Mouse (Mus musculus): ENCODE results near the gene AC161166.1. TPM values are rescaled to one million over a fixed set of nuclear protein-coding genes. Genes with fewer than 3 reads are reported as not detected.

Gene AC161166.1
- polyA plus RNA-seq, 1 experiment from 2014 or later: 0.38 TPM

DNA sequence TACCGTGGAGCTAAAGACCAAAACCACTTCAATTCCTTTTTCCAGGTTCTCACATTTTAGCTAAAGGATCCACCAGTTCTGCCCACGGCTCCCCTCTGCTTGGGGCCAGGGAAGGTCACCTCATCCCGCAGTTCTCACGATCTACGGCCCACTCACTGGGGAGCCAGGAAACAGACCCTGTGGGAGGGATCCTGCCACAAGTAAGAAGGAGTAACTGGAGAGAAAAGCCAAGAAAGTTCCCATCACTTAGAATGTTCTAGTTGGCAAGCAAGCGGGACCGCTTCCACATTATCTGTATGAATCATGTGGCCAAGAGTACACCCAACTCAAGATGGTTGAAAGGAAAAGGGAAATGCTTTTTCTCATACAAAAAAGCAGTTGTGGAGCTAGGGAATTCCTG lies 35.4 kb downstream of the AC161166.1 start:
- no peak overlapping the region for H3K27ac ChIP-seq (replicated peaks in 1 of 2; ENCODE audit: control insufficient read depth in 1 of 2, insufficient read depth in 1 of 2, low read depth in 2 of 2, low read length in 2 of 2)
- H3K4me2 ChIP-seq (ENCODE audit: low read length): no peak overlapping the region
- no peaks in the 10 kb centered on the region for H3K36me3 ChIP-seq (ENCODE audit: control insufficient read depth, insufficient read depth, low read length)
- peaks cover 0 to 8% of the 10 kb centered on the region in 2 experiments; a peak in 1 of 4 replicates for H3K4me1 ChIP-seq (ENCODE audit: control insufficient read depth in 2 of 2, insufficient read depth in 2 of 2, low read length in 2 of 2)
- H3K9me3 ChIP-seq (ENCODE audit: control insufficient read depth, low read length): peaks cover 5% of the 10 kb centered on the region; the same call in 1 of the 2 replicates
- H3K27me3 ChIP-seq (ENCODE audit: control insufficient read depth, insufficient read depth, low read length): peaks cover 26% of the 10 kb centered on the region
- H3K4me3 ChIP-seq (ENCODE audit: control insufficient read depth in 1 of 2, insufficient read depth in 1 of 2, low read depth in 1 of 2, low read length in 2 of 2): no peak overlapping the region
- H3K9ac ChIP-seq (ENCODE audit: low read length): no peak overlapping the region
- no peak for ATAC-seq (ENCODE audit: insufficient number of reproducible peaks, insufficient read depth, low FRiP score, low read depth)
- WGBS: 81% methylated on average over 7 of the region's 7 CpGs

DNA sequence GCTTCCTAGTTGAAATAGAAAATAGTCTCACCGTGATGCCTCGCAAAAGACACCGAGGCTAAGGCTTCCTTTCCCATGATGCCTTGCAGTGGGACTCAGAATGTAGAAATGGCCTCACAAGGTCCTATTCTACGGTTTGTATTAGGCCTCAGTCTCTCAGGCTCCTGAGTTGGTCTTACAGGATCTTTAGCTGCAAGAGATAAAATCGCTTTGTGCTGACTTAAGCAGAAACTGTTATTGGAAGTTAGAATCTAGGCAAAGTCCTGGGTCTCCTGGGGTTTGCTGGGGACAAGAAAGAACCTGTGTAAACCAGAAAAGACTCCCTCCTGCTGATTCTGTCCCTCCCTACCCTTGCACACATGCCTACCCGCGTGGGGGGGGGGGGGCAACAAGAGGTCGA lies 35.9 kb downstream of the AC161166.1 start:
- Histone ChIP-seq H3K9me3 (ENCODE audit: control insufficient read depth, low read length) (peaks cover 5% of the 10 kb centered on the region; the same call in 1 of the 2 replicates), H3K4me2 (ENCODE audit: low read length) (no peak overlapping the region), H3K36me3 (ENCODE audit: control insufficient read depth, insufficient read depth, low read length) (no peaks in the 10 kb centered on the region), H3K4me3 (ENCODE audit: control insufficient read depth in 1 of 2, insufficient read depth in 1 of 2, low read depth in 1 of 2, low read length in 2 of 2) (no peak overlapping the region), H3K4me1 (ENCODE audit: control insufficient read depth in 2 of 2, insufficient read depth in 2 of 2, low read length in 2 of 2) (0 out of 4 replicates have a peak, but pooled peaks cover 0 to 2% of the 10 kb centered on the region in 2 experiments), H3K9ac (ENCODE audit: low read length) (no peak overlapping the region), H3K27me3 (ENCODE audit: control insufficient read depth, insufficient read depth, low read length) (peaks cover 22% of the 10 kb centered on the region), H3K27ac (replicated peaks in 1 of 2; ENCODE audit: control insufficient read depth in 1 of 2, insufficient read depth in 1 of 2, low read depth in 2 of 2, low read length in 2 of 2) (no peak overlapping the region)
- ATAC-seq (ENCODE audit: insufficient number of reproducible peaks, insufficient read depth, low FRiP score, low read depth): no peak
- 81% methylated on average over 8 of the region's 8 CpGs for WGBS

GRCm38 (mm10) chr7:24474811-24475506 lies 37.3 kb downstream of the AC161166.1 start:
- H3K9me3 ChIP-seq (ENCODE audit: control insufficient read depth, low read length): peaks cover 5% of the 10 kb centered on the region; the same call in 1 of the 2 replicates
- no peak overlapping the region for H3K4me3 ChIP-seq (ENCODE audit: control insufficient read depth in 1 of 2, insufficient read depth in 1 of 2, low read depth in 1 of 2, low read length in 2 of 2)
- H3K36me3 ChIP-seq (ENCODE audit: control insufficient read depth, insufficient read depth, low read length): no peaks in the 10 kb centered on the region
- no peak overlapping the region for H3K4me2 ChIP-seq (ENCODE audit: low read length)
- H3K9ac ChIP-seq (ENCODE audit: low read length): no peak overlapping the region
- no peak for ATAC-seq (ENCODE audit: insufficient number of reproducible peaks, insufficient read depth, low FRiP score, low read depth)
- 41% methylated on average over 21 of the region's 21 CpGs for WGBS
- H3K27ac ChIP-seq (replicated peaks in 1 of 2; ENCODE audit: control insufficient read depth in 1 of 2, insufficient read depth in 1 of 2, low read depth in 2 of 2, low read length in 2 of 2): no peak overlapping the region
- H3K4me1 ChIP-seq (ENCODE audit: control insufficient read depth in 2 of 2, insufficient read depth in 2 of 2, low read length in 2 of 2): no peaks in the 10 kb centered on the region
- H3K27me3 ChIP-seq (ENCODE audit: control insufficient read depth, insufficient read depth, low read length): peaks cover 12% of the 10 kb centered on the region

DNA sequence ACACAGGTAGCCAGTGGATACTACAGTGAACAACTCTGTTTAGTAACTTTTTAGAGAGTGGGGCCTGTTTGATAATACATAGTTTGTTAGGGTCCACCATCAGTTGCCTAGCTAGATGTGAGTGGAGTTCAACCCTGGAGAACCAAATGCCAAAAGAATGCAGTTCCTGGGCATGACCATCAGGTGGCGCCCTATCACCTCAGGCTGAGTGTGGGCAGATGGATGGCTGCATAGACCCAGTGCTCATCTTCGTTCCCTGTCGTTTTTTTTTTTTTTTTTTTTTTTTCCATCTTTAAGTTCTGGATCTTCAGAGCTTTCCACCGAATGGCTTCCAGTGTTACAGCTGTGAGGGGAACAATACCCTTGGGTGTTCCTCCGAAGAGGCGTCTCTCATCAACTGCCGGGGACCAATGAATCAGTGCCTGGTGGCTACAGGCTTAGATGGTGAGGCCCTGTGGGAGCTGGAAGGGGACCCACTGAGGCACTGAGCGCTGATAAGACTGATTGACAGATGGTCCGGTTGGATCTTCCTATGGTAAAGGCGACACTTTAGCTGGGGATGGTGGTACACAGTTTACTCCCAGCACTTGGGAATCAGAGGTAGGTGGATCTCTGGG lies 38.2 kb downstream of the AC161166.1 start:
- WGBS: 53% methylated on average over 10 of the region's 10 CpGs
- no peak for ATAC-seq (ENCODE audit: insufficient number of reproducible peaks, insufficient read depth, low FRiP score, low read depth)
- Histone ChIP-seq H3K27me3 (ENCODE audit: control insufficient read depth, insufficient read depth, low read length) (peaks cover 3% of the 10 kb centered on the region; the same call in 1 of the 2 replicates), H3K4me3 (ENCODE audit: control insufficient read depth in 1 of 2, insufficient read depth in 1 of 2, low read depth in 1 of 2, low read length in 2 of 2) (no peak overlapping the region), H3K9me3 (ENCODE audit: control insufficient read depth, low read length) (peaks cover 5% of the 10 kb centered on the region; the same call in 1 of the 2 replicates), H3K4me1 (ENCODE audit: control insufficient read depth in 2 of 2, insufficient read depth in 2 of 2, low read length in 2 of 2) (no peaks in the 10 kb centered on the region), H3K4me2 (ENCODE audit: low read length) (no peak overlapping the region), H3K27ac (replicated peaks in 1 of 2; ENCODE audit: control insufficient read depth in 1 of 2, insufficient read depth in 1 of 2, low read depth in 2 of 2, low read length in 2 of 2) (no peak overlapping the region), H3K36me3 (ENCODE audit: control insufficient read depth, insufficient read depth, low read length) (no peaks in the 10 kb centered on the region), H3K9ac (ENCODE audit: low read length) (no peak overlapping the region)

- H3K4me1 ChIP-seq (ENCODE audit: control insufficient read depth in 2 of 2, insufficient read depth in 2 of 2, low read length in 2 of 2): no peaks in the 10 kb centered on the region
- H3K4me2 ChIP-seq (ENCODE audit: low read length): no peak overlapping the region
- ATAC-seq (ENCODE audit: insufficient number of reproducible peaks, insufficient read depth, low FRiP score, low read depth): no peak
- no peak overlapping the region for H3K9ac ChIP-seq (ENCODE audit: low read length)
- peaks cover 5% of the 10 kb centered on the region; the same call in 1 of the 2 replicates for H3K9me3 ChIP-seq (ENCODE audit: control insufficient read depth, low read length)
- no peaks in the 10 kb centered on the region for H3K27me3 ChIP-seq (ENCODE audit: control insufficient read depth, insufficient read depth, low read length)
- no peak overlapping the region for H3K4me3 ChIP-seq (ENCODE audit: control insufficient read depth in 1 of 2, insufficient read depth in 1 of 2, low read depth in 1 of 2, low read length in 2 of 2)
- no peaks in the 10 kb centered on the region for H3K36me3 ChIP-seq (ENCODE audit: control insufficient read depth, insufficient read depth, low read length)
- no peak overlapping the region for H3K27ac ChIP-seq (replicated peaks in 1 of 2; ENCODE audit: control insufficient read depth in 1 of 2, insufficient read depth in 1 of 2, low read depth in 2 of 2, low read length in 2 of 2)
- WGBS: 75% methylated on average over 7 of the region's 7 CpGs
Measured at GRCm38 (mm10) chr7:24472937-24473336, 39.3 kb downstream of the AC161166.1 start.

DNA sequence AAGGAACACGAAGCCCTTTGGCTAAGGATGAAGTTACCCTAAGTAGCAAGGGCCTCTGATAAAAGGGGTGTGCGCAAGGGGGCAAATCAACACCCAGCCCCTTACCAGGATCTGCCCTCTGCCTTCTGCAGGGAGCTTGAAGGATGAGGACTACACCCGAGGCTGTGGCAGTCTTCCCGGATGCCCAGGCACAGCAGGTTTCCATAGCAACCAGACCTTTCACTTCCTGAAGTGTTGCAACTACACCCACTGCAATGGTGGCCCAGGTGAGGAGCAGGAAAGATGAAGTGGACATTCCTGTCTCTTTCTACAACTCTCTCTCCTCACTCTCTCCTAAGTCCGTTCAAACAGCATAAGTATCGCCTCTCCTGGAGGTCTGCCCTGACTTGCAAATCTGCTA lies 39.8 kb downstream of the AC161166.1 start:
- Histone ChIP-seq H3K4me3 (ENCODE audit: control insufficient read depth in 1 of 2, insufficient read depth in 1 of 2, low read depth in 1 of 2, low read length in 2 of 2) (no peak overlapping the region), H3K4me1 (ENCODE audit: control insufficient read depth in 2 of 2, insufficient read depth in 2 of 2, low read length in 2 of 2) (no peaks in the 10 kb centered on the region), H3K9ac (ENCODE audit: low read length) (no peak overlapping the region), H3K36me3 (ENCODE audit: control insufficient read depth, insufficient read depth, low read length) (no peaks in the 10 kb centered on the region), H3K27me3 (ENCODE audit: control insufficient read depth, insufficient read depth, low read length) (no peaks in the 10 kb centered on the region), H3K4me2 (ENCODE audit: low read length) (no peak overlapping the region), H3K9me3 (ENCODE audit: control insufficient read depth, low read length) (no peaks in the 10 kb centered on the region), H3K27ac (replicated peaks in 1 of 2; ENCODE audit: control insufficient read depth in 1 of 2, insufficient read depth in 1 of 2, low read depth in 2 of 2, low read length in 2 of 2) (no peak overlapping the region)
- no peak for ATAC-seq (ENCODE audit: insufficient number of reproducible peaks, insufficient read depth, low FRiP score, low read depth)
- 78% methylated on average over 6 of the region's 6 CpGs for WGBS

DNA sequence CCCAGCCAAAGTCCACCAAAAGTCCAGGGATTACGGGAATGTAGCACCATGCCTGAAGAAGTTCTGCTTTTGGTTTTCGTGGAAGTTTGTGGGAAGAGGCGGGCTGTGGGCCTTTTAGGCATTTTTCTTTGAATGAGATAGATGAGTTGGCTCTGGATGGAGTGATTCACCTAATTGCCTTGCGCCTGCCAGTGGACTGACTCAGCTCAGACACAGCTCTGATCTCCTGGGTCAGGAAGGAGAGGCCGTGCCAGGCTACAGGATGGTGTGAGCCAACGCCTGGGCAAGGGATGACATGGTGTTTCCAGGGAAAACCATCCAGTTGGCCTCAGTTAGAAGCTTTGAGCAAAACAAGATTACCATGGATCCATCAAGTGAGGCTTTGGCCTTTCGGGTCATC lies 41.9 kb downstream of the AC161166.1 start:
- H3K4me1 ChIP-seq (ENCODE audit: control insufficient read depth in 2 of 2, insufficient read depth in 2 of 2, low read length in 2 of 2): no peaks in the 10 kb centered on the region
- no peaks in the 10 kb centered on the region for H3K27me3 ChIP-seq (ENCODE audit: control insufficient read depth, insufficient read depth, low read length)
- H3K9ac ChIP-seq (ENCODE audit: low read length): no peak overlapping the region
- no peak overlapping the region for H3K27ac ChIP-seq (replicated peaks in 1 of 2; ENCODE audit: control insufficient read depth in 1 of 2, insufficient read depth in 1 of 2, low read depth in 2 of 2, low read length in 2 of 2)
- WGBS: 92% methylated on average over 7 of the region's 7 CpGs
- H3K9me3 ChIP-seq (ENCODE audit: control insufficient read depth, low read length): no peaks in the 10 kb centered on the region
- H3K4me2 ChIP-seq (ENCODE audit: low read length): no peak overlapping the region
- H3K36me3 ChIP-seq (ENCODE audit: control insufficient read depth, insufficient read depth, low read length): no peaks in the 10 kb centered on the region
- no peak overlapping the region for H3K4me3 ChIP-seq (ENCODE audit: control insufficient read depth in 1 of 2, insufficient read depth in 1 of 2, low read depth in 1 of 2, low read length in 2 of 2)
- ATAC-seq (ENCODE audit: insufficient number of reproducible peaks, insufficient read depth, low FRiP score, low read depth): no peak
